Mouse (Mus musculus): ENCODE data around the gene Hprt.

DNA sequence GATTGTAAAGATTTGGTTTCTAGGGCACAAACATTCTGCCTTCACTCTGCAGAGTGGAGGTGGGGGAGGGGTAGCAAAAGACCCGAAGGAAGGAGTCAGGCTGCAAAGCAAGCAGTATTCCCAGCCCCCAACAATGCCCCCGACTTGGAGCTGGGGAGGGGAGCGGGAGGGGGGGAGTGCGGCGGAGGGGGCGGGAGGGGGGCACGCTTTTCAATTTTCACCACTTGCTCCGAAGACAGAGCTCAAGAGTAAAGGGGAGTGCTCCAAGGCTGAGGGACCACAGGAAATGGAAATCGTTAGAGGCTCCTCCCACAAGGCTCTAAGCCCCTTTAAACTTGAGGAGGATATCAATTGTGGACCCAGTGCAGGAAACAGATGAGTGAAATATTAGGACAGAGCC is 62.4 kb downstream of the Hprt start:
- TF ChIP-seq CTCF (IDR thresholded peaks at IDR 0.05; ENCODE audit: insufficient read depth, low read length) (no peak), POLR2A (IDR thresholded peaks at IDR 0.05; ENCODE audit: borderline replicate concordance, extremely low read depth, low read depth, low read length) (no peak)
